ENCODE assay signal across 8 mouse cellular contexts in the genomic region with DNA sequence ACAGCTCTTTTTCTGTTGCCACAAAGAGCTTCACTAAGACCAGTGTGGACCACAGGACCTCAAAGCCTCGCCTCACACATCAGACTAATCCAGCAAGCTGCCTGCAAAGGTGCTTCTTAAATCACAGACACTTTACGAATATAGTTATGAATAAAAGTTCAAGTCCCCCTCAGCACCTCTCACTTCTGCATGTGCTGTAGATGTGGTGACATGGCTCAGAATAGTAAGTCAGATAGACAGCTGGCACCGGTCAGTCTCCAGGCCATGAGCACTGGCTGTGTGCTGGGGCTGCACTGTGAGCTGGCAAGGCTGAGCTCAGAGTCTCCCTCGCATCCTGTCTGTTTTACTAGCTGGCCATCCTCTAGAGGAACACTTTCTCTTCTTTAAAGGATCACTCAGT.
A peak's percentile ranks its signal among the peaks of the same experiment; 100 is the strongest.
DNase-seq lines count a peak whose midpoint lies in the region; ATAC-seq lines count a peak whose summit lies in the region.
"Had no signal": no experiment of that assay in that cellular context is flagged by ENCODE, and none has a peak within 500 bp of the region (broad histone marks: within the 10 kb centered on the region; RNA-seq: fewer than 3 reads in every experiment).

No protein-coding gene starts in this region.

- peak overlapping the region; percentile 51; the same call in 1 of the 2 replicates for H3K27ac ChIP-seq in limb, embryonic 12.5 days
- no peak overlapping the region for H3K27ac ChIP-seq in limb, embryonic 10.5 days
- peak overlapping the region; percentile 78 for H3K27ac ChIP-seq in hindbrain, embryonic 13.5 days
- peak overlapping the region; percentile 48 for H3K27ac ChIP-seq in neural tube, embryonic 14.5 days (ENCODE audit: low read depth, low read length)

- DNase-seq in limb, embryonic 10.5 days (ENCODE audit: low spot score) = no peak
- peak; percentile 38 for DNase-seq in heart, adult 8-10 months (ENCODE audit: low spot score)
- no peak for DNase-seq in layer of hippocampus, adult 11-12 months (ENCODE audit: low spot score)
- DNase-seq: cerebellum, adult 9-10 months had no signal

- no peak overlapping the region for H3K4me3 ChIP-seq in limb, embryonic 12.5 days (replicated peaks)
- no peak overlapping the region for H3K4me3 ChIP-seq in limb, embryonic 10.5 days
- H3K4me3 ChIP-seq in hindbrain, embryonic 13.5 days = no peak overlapping the region
- H3K4me3 ChIP-seq in neural tube, embryonic 14.5 days (ENCODE audit: low read depth, low read length) = no peak overlapping the region

- no peak overlapping the region for H3K9ac ChIP-seq in limb, embryonic 12.5 days (replicated peaks)
- H3K9ac ChIP-seq in hindbrain, embryonic 13.5 days = 0 out of 2 replicates have a peak overlapping the region, but pooled peaks have one; percentile 19
- no peak overlapping the region for H3K9ac ChIP-seq in neural tube, embryonic 14.5 days (replicated peaks; ENCODE audit: low read depth, low read length)

- H3K27me3 ChIP-seq in limb, embryonic 12.5 days = no peaks in the 10 kb centered on the region
- no peaks in the 10 kb centered on the region for H3K27me3 ChIP-seq in limb, embryonic 10.5 days (ENCODE audit: low read depth, poor library complexity, severe bottlenecking)
- H3K27me3 ChIP-seq in hindbrain, embryonic 13.5 days = no peaks in the 10 kb centered on the region
- H3K27me3 ChIP-seq in neural tube, embryonic 14.5 days (ENCODE audit: control insufficient read depth, insufficient read depth, low read length) = no peaks in the 10 kb centered on the region

- 0 out of 2 replicates have a peak, but pooled peaks cover 21% of the 10 kb centered on the region for H3K36me3 ChIP-seq in limb, embryonic 12.5 days
- H3K36me3 ChIP-seq in limb, embryonic 10.5 days = peaks cover 26% of the 10 kb centered on the region
- H3K36me3 ChIP-seq in hindbrain, embryonic 13.5 days = peaks cover 6% of the 10 kb centered on the region; the same call in 1 of the 2 replicates
- no peaks in the 10 kb centered on the region for H3K36me3 ChIP-seq in neural tube, embryonic 14.5 days (ENCODE audit: control insufficient read depth, insufficient read depth, low read length)

- WGBS in limb, embryonic 12.5 days = 78% methylated on average over 4 of the region's 4 CpGs
- 80% methylated on average over 4 of the region's 4 CpGs for WGBS in limb, embryonic 10.5 days
- WGBS in hindbrain, embryonic 13.5 days = 37% methylated on average over 4 of the region's 4 CpGs
- 36% methylated on average over 4 of the region's 4 CpGs for WGBS in neural tube, embryonic 14.5 days

- no peak for ATAC-seq in limb, embryonic 12.5 days (ENCODE audit: insufficient number of reproducible peaks, insufficient read depth, low FRiP score, low TSS enrichment, low read depth)
- ATAC-seq in hindbrain, embryonic 13.5 days (ENCODE audit: low FRiP score) = peak; percentile 39; the same call in 1 of the 2 replicates
- ATAC-seq in neural tube, embryonic 14.5 days (ENCODE audit: low read depth) = peak; percentile 46; the same call in 1 of the 2 replicates
- no peak for ATAC-seq in cerebellum, adult (ENCODE audit: insufficient number of reproducible peaks, low FRiP score, low TSS enrichment)

- H3K4me2 ChIP-seq in limb, embryonic 12.5 days = no peak overlapping the region
- no peak overlapping the region for H3K4me2 ChIP-seq in hindbrain, embryonic 13.5 days
- H3K4me2 ChIP-seq in neural tube, embryonic 14.5 days (ENCODE audit: low read depth, low read length) = no peak overlapping the region

- no peaks in the 10 kb centered on the region; the same call in none of the 2 replicates for H3K4me1 ChIP-seq in limb, embryonic 12.5 days (replicated peaks)
- H3K4me1 ChIP-seq in limb, embryonic 10.5 days = no peaks in the 10 kb centered on the region
- H3K4me1 ChIP-seq in hindbrain, embryonic 13.5 days (replicated peaks) = peaks cover 31% of the 10 kb centered on the region
- H3K4me1 ChIP-seq in neural tube, embryonic 14.5 days (ENCODE audit: control insufficient read depth, insufficient read depth, low read length) = no peaks in the 10 kb centered on the region

- no peaks in the 10 kb centered on the region for H3K9me3 ChIP-seq in limb, embryonic 12.5 days
- no peaks in the 10 kb centered on the region for H3K9me3 ChIP-seq in limb, embryonic 10.5 days (replicated peaks)
- H3K9me3 ChIP-seq in hindbrain, embryonic 13.5 days = no peaks in the 10 kb centered on the region
- H3K9me3 ChIP-seq in neural tube, embryonic 14.5 days (ENCODE audit: control insufficient read depth, low read length) = no peaks in the 10 kb centered on the region

Comparison
In these comparisons a context has a peak if more than half of its experiments do, and no peak if none do; other contexts are left out.
1. ATAC-seq: peak in hindbrain, embryonic 13.5 days (single experiment) and neural tube, embryonic 14.5 days (single experiment); none in limb, embryonic 12.5 days (single experiment) and cerebellum, adult (single experiment).